Mouse (Mus musculus) MEL-GATA-1-ER (cell line): ENCODE data around the gene Gm38392.

Experiments
- DNase-seq: peaks from one replicate; pipeline ENCODE4 v3.0.0-alpha.2; 2012; ENCODE audit warnings: low read depth; ENCODE audit errors: extremely low read depth

The Gm38392 gene

DNA sequence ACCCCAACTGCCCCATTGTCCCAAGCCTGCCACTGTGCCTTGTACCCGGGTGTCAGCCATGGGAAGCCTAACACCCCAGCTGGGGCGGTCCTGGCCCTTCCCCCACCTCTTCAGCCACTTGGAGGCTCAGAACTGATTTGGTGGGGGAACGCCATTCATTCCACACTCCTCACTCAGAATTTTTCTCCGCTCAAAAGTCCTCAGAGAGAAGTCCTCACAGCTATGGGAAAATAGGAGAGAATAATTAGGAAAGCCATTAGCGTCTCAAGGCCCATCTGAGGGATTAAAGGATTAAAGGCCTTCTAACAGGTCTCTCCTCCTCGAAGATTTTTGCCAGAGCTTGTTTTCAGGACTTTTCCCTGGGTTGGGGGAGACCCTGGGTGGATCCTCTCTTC is 49.9 kb downstream of the Gm38392 start:
- DNase-seq = no peak

DNA sequence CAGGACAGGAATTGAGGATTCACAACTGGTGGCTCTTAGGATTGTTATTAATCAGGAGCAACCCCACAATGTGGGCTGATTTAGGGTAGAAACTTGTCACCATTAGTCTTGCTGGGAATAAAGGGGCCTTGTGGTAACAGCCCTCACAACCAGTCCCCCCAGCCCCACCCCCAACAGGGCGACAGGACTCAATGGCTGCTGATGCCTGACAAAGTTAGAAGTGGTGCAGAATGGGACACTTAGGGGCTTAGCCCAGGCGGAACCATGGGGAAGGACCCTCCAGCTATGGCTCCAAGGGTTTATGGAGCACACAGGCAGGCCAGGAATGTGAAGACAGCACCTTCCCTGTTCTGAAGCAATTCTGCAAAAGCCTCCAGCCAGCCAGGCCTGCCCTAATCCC is 51.4 kb downstream of the Gm38392 start:
- no peak for DNase-seq

DNA sequence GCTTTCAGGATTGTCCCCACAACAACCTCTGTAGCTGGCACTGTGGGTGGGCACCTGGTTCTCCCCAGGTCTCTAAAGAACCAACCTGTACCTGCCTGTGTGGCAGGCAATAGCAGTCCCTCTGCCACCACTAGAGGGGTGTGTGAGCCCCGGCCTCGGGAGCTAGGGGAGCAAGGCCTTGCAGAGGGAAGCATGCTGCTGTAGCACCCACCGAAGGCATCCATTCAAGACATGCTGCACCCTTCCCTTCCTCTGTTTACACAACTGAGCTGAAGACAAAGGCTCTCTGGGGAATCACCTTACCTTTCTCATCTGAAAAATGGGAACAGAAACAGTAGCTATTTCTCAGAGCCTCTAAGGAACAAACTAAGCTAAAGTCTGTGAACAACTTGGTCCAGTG is 51.8 kb downstream of the Gm38392 start:
- no peak for DNase-seq

DNA sequence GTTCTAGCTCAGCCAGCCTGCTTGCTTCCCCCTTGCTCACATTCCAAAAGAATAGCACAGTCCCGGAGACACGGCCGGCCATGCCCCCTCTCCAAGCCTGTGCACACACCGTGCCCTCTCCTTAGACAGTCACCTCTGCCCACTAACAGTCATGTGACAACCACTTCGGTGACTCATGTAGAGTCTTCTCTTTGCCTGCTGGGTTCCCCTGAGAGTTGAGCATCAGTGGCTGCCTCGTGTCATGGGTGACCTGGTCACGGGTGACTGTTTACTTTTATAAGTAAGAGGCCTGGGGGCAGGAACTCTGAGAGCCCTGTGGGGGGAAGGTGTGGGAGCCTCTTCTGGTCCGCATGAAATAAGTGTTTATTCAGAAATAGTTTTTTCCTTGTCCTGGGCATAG is 53.0 kb downstream of the Gm38392 start:
- no peak for DNase-seq

DNA sequence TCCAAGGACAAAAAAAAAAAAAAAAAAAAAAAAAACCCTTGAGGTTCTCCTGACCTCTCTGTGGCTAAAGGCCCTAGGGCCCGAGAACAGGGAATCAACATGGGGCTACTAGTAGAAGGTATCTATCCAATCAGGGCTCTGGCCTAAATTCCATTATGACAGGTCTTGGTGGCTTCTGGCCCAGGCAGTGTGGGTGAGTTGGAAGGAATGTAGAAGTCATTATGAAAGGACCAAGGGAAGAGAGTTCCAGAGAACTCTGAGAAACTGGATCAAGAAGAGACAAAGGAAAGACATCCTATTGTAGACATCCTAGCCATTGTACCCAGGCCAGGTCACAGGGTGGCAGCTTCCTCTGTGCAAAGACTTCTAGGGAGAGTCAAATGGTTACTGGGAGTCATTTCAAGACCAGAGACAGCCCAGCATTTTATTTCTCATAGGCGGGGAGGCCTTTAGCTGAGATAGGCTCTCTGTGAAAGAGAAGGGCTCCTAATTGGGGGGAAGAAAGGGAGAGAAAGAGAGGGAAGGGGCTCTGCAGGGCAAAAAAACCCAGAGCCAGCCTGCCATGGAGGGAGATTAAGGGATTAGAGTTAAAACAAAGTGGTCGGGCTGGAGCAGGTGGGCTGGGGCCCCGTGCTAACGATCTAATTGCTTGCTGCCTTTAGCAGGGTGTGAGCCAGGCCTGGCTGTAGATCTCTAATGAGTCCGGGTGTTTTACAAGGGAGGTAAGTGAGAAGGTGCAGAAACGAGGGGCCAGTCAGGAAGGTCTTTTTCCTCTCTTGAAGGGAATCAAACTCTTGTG is 54.0 kb downstream of the Gm38392 start:
- no peak for DNase-seq

DNA sequence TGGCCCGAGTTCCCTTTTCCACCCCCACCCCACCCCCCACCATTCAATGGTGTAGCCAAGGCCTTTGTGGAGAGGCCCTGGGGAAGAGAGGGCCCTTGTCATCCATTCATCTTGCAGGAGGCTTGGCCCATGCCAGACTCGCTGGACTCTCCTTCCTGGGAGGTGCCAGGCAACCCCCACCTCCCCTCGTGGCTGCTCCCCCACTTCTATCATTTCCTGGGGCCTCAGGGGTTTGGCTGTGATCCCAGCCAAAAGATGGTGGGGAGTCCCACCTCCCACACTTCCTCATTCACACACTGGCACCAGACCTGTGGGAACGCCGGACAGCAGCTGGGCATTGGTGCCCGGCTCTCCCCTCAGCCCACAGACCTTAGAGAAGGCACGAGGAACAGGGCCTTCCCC is 54.7 kb downstream of the Gm38392 start:
- no peak for DNase-seq

DNA sequence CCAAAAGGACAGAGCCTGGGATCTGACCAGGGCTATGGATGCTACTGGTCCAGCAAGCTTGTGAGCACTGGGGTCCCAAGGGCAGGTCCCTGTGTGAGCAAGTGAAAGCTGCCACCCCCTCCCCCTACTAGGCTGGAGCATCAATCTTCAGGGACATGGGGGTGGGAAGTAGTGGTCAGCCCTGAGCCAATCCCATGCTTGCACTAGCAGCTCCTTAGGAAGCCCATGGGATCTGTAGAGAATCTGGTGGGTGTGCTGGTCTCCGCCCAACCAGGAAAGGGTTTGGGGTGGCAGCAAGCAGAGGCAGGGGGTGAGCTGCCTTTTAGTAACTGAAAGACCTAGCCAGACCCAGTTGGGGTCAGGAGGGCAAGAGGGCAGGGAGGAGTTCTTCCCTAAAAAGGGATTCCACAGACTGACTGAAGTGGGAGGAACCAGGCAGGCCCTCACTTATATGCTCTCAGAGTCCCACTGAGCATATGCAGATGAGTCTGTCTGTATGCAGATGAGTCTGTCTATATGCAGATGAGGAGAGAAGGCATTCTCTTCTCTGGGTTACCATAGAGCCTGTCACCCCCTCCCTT is 55.9 kb downstream of the Gm38392 start:
- no peak for DNase-seq

DNA sequence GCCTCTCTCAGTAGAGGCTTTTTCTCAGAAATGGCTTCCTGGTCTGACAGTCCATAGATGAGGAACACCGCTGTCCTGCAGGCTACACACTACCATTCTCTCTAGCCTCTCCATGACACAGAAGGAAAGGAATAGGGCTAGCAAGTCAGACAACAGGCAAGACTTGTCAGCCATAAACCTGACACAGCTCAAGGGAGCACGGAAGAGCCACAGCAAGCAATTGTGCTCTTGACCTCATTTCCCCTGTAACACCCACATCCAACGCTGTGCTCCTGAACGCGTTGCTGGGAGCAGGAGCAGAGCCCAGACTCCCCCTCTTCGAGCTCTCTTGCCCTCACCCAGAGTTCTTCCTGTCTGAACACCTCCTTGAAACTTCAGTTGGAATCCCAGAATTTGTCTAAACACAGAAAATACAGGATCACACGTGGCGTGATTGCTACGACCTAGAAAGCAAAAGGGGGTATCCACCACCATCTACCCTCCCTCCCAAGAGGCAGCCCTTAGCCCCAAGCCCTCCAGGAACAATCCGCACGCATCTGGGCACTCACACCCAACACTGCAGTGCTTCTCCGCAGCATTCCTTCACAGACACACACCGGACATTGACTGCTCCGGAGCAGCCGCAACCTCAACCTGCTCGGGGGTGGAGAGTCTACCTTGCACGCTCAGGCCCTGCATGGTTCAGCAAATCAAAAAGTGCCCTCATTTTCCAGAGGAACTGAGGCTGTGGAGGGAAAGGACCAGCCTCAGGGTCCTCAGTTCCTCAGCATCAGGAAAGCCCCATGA is 56.6 kb downstream of the Gm38392 start:
- no peak for DNase-seq

DNA sequence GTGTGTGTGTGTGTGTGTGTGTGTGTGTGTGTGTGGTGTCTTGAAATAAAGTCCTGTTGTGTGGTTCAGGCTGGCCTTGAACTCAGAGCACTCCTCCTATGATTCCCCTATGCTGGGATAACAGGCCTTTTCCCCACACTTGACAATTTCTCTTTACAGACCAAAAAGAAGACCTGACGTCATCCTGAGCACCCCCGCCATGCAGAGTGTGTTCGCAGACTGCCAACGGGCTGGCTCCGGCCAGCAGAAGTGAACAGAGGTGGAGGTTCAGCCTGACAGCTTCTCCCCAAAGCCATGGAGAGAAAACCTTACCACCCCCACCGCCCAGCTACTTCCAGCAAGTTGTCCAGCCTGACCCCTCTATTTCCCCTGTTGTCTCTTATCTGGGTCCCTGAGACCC is 57.5 kb downstream of the Gm38392 start:
- DNase-seq = no peak

DNA sequence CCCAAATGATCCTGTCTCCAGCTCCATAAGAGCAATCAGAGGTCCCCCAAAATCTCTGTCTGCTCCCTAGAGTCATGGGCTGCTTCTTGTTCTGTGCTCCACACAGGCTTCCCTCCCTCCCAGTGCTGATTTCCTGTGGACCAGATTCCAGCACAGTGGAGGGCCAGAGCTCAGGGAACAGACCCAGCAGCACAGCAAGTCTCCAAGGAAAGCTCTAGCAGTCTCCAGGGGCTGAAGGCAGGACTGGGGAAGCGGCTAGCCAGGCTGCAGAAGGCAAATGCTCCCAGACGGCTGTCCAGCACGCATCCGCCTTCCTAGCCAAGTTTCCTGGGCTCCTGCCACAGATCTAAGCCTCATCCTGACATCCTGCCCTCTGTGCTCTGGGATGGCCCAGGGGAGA is 58.1 kb downstream of the Gm38392 start:
- DNase-seq = no peak

DNA sequence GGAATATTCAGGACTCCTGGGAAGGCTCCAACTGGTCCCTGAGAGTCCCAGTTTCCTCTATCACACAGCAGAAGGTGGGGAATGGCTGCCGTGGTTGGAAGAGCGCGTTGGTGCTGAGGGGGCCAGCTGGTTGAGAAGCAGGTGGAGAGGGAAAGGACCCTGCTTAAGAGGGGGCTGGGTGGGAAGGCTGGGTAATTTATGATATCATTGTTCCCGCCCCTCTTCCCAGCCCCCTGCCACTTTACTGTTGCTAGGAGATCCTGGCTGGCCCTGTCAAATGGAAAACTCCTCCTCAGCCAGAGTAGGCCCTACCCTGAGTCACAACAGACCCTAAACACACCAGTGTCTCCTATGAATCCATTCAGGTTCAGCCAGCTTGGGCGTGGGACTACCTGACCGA is 59.0 kb downstream of the Gm38392 start:
- no peak for DNase-seq

DNA sequence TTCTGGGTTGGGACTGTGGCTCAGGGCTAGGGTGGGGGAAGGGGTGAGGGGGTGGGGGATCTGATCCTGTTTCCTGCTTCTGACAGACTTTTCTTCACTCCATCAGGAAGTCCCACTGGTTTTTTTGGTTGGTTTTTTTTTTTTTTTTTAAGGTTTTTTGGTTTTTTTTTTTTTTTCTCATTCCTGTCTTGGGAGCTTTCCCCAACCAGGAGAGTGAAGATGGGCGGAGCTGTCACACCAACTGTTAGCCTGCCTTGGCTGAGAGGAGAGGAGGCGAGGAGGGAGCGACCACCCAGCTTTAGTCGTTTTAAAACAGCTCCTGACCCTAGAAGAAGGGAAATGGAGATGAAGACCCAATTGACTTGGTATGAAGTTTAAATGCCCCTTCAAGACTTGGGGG is 59.8 kb downstream of the Gm38392 start:
- DNase-seq = no peak

DNA sequence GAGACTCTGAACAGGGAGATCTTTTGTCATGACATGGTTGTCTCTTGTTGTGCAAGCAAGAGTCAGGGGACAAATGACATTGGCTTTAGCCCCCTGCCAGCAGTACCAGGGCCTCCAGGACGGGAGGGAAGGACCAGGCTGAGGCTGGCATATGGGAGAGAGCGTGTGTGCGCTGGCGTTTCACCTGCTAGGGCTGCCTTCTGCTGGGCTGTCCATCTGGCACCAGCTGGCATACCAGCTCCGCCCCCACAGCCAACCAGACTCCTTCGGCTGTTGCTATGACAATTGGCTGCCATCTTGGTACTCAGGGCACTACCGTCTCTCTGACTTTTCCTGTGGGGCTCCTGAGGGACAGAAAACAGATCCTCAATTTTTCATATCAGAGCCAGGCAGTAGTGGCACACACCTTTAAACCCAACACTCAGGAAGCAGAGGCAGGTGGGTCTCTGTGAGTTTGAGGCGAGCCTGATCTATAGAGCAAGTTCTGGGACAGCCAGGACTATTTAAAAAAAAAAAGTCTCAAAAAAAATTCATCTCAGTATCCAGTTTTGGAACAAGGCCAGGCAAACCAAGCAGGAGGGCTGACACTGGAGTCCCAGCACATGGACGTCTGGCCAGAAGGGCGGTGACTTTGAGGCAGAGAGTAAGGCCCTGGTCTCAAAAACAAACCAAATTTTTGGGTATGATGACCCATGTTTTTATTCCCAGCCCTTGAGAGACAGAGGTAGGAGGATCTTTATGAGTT is 60.7 kb downstream of the Gm38392 start:
- no peak for DNase-seq

DNA sequence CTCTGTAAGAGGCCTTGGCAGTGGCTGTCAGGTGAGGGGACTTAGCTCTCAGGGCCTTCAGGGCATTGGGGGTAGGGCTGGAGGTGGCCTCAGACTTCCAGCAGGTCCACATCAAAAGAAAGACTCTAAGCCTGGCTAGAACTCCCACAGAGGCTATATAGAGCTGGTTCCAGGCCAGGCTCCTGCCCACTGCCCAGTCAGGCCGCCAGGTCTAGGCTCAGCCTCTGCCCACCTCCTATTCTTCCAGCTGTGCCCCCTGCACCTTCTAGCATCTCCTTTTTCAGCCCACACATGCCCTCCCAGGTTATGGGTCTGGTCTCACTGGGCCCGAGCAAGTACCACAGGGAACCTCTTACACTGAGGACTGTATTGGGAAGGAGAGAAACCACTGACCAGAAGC is 62.1 kb downstream of the Gm38392 start:
- no peak for DNase-seq

DNA sequence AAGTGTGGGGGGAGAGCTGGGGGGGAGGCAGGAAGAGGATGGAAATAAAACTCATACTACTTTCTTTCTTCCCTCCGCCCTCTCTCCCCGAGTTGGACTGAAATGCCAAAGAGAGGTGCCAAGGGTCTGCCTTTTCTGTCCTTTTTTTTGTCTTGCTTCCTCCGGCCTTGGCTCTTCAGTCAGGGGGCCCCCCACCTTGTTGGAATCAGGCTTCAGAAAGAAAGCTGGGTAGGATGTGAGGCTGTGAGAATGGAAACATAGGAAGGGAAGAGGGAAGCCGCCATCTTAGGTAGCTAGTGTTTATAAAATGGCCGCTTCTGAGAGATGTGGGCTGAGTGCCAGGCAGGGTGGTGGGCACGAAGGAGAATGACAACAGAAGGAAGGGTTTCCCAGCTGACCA is 64.6 kb downstream of the Gm38392 start:
- DNase-seq = no peak

DNA sequence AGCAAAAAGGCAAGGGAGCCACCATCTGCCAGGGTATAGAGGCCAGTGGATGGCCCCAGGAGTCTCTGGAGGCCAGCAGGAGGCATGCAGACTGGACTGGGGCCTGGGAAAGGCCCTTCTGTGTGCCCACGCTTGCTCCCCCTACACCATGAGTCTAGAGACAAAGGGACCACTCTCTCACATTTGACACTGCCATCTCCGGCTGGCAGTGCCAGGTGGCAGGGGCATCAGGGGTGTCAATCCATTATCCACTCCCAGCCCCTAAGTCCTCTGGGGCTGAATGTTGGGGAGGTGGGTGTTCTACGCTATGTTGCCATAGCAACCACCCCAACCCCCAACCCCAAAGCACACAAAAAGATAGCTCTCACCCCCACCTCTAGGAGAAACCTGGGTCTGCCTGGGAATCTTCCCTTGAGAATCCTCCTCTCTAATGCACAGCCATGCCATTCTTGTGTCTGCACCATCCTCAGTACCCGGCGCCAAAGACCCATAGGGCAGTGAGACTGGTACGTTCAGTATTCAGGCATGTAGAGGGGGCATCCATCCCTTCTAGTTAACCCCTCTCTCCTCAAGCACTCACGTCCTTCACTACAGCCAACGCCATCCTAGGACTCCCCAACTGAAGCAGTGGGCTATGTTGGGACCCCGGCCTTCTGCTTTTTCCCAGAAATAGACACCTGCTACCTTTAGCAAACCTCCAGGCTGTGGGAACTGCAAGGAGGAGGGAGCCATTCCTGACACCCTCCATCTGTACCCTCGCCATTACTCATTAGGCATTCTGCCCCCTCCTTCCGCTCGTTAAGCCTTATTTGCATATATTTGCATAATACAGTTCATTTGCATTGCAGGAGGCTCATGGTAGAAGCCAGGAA is 65.3 kb downstream of the Gm38392 start:
- DNase-seq = no peak

DNA sequence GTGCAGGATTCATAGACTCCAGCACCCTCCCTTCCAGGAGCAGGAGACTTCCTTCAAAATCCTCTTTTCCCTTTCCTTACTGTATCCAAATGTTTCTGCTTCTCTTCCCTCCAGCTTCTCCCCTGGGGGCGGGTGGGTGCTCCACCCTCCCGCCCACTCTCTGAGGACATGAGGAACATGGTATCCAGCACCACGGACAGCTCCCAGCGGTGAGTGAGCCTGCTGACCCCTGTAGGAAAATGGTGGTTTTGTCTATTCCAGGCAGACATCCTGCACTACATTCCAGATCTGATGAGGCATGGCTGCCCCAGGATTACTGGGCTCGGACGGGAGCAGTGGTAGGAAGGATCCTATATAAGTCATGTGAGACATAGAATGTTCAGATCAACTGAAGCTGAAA is 66.2 kb downstream of the Gm38392 start:
- DNase-seq = peak; percentile 57

DNA sequence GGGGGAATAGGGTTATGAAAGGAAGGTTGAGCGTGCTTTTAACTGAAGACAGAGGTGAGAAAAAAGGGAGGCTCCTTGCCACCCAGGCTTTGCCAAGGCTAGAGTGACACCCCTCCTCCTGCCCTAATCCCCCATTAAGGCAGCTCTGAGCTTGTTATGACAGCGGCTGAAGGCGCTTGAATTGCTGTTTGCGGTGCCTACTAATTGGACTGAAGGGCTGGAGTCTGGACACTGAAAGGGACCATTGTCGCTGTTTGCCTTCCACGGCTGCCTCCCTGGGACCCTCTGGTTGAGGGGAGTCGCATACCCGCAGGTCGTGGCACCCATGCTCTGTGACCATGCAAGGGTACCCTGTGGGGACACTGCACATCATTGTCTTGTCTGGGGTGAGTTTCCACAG is 67.1 kb downstream of the Gm38392 start:
- DNase-seq = no peak

DNA sequence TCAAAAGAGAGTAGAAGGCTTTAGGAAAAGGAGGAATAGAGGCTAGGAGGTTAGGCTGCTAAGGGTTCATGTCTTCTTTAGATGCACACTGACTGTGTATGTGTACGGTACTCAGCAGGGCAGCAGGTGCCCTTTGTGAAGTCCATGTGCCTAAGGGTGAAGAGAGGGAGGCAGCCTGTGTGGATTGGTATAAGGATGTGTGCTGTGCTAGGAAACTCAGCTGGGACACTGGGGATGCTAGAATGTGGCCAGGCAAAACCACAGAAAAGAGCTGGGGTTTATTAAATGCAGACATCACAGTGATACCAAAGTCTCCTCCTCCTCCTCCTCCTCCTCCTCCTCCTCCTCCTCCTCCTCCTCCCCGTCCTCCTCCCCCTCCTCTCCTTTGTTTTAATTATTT is 69.3 kb downstream of the Gm38392 start:
- no peak for DNase-seq

DNA sequence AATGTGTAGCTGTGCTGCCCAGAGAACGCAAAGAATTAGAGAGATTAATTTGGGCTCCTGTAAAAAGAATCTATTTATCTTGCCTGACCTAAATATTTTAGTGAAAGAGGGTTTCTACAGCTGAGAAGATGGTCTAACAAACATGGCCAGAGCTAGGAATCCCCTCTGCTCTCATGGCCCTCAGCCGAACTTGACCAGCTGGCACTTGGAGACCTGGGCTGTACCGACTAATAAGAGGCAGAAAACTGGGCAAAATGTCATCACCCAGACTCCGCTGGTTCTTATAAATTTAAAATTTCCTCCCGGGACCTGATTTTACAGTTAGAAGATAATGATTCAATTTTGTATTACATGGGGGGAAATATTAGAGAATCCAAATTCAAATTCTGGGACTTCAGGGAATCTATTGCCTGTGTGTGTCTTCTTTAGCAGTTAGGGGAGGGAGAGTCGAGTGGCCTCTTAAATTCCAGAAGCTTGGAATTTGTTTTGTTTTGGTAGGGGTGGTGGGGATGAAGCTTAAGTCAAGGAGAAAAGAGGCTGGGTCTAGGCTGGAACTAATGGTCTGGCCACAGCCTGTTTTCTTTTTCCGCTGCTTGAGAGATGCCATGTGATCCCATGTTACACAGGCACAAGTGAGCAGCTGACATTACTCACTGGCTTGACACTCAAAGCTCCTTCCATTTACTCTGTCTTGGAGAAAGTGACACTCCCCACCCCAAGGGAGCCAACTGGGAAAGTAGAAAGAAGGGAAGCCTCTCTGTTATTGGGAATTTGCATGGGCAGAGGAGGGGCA is 70.3 kb downstream of the Gm38392 start:
- no peak for DNase-seq
